Mouse (Mus musculus) right cerebral cortex, adult 18-20 months (tissue): ENCODE measurements at regions not wholly inside any gene's neighbourhood (a gene's known extent, or its start where the extent isn't known, plus 50 kb on each side); places are given as distances from the start of the nearest gene placed in this dataset.
"Not testable (repeated sequence)": the region's sequence is repeated elsewhere in the genome, so short reads cannot be mapped to it uniquely, and the experiment has no call there.

Experiments
- DNase-seq: peaks from one replicate; pipeline ENCODE4 v3.0.0; 2022; ENCODE audit warnings: mixed read lengths

DNA sequence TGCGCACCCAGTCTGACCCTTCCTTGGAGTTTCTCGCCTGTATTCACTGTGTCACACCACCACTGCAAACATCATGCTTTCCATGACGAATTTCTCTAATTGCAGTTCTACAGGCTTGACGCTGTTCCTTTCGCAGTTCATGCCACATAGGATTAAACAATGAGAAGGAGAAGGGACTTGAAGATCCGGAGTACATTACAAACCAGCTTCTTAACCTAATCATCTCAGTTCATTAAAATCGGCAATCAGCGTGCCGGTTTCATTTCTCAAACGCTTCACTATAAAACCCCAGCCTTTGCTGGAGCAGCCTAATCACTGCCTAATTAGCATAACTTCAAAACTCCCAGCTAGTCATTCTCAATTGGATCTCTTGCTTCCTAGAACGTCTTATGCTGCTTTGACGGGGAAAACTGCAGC lies 196.5 kb upstream of the Slc7a11 start:
- DNase-seq: no peak

DNA sequence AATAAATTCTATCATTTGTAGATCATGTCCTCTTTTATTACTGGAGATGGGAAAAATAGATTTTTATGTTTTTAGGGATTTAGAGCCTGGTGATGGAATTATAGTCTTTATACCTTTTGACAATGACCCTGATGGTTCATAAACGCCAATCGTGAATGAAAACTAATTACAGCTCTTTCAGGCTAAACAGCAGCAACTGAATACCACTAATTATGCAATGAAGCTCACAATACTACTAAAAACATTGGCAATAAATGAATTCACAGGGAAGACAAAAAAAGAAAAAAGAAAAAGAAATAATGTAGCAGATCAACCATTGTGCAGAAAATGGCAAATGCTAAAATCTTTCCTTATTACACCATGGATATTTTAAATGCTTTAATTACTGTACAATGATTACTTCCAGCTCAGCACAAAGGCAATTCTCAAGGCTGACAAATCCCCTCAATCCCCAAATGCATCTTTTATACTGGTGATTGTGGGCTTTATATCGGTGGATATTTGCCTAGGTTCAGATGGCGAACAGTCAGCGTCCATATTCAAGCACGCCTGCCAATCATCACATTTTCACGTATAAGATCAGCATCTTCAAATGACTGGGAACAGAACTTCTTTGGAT lies 191.2 kb upstream of the Slc7a11 start:
- no peak for DNase-seq

DNA sequence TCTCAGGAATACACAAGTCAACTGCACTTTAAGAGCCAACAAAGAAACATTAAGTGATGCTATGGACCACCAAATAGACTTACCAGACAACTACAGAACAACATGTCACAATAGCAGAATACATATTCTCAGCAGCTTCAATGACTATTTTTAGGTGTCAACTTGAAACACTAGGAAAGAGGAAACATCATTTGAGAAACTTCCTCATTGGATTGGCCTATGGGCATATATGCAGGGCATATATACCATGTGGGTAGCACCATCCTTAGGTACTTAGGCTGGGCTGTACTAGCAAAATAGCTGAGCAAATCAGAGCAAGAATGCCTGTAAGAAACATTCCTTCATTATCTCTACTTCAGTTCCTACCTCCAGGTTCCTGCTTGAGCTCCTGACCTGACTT lies 187.9 kb upstream of the Slc7a11 start:
- DNase-seq: no peak

DNA sequence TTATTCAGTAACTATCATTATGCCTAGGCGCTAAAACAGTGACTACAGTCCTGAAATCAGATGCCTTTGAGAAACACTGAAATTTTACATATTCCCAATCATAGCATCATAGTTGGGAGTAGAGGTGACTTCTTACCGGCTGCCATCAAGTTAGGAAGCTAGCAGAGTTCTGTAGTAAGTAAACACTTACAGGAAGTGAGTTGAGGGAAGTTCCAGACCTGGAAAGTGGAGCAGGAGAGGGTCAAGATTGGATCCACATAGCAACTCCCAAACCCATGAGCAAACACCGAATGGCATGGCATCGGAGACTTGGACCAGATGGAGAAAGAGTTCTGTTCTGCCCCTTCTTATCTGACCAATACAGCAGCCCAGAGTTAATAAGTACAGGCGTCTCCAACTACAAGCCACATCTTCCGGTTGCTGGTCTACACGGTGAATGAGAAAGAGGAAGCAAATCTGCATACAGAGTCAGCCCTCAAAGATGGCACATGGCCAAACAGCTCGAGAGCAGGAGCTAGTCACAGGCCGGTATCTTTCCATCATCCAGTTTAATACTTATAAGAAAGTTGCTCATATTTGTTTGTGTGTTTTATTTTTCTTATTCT lies 184.8 kb upstream of the Slc7a11 start:
- no peak for DNase-seq

DNA sequence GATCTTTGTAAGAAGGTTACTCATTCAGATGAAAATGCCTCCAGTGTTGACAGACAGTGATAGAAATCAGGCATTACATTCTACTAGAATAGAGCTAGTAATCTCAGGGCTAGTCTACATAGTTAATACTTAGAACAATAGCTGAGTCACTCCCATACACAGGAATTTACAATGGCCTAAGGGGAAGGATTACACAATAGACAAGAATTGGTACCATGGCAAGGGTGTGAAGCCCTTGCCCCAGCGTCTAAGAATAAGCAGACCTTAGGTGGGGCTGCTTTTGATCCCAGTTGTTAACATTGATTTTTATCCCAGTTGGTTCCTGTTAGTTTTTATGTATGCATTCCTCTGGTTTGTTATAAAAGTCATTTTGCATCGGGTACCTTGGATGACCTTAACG lies 177.8 kb upstream of the Slc7a11 start:
- not testable (repeated sequence) for DNase-seq

- DNase-seq: no peak
Measured at GRCm38 (mm10) chr3:50619061-50619460, 175.6 kb upstream of the Slc7a11 start.

GRCm38 (mm10) chr3:50615384-50616285 lies 172.2 kb upstream of the Slc7a11 start:
- no peak for DNase-seq

GRCm38 (mm10) chr3:50613011-50613410 lies 169.6 kb upstream of the Slc7a11 start:
- peak; percentile 26 for DNase-seq

DNA sequence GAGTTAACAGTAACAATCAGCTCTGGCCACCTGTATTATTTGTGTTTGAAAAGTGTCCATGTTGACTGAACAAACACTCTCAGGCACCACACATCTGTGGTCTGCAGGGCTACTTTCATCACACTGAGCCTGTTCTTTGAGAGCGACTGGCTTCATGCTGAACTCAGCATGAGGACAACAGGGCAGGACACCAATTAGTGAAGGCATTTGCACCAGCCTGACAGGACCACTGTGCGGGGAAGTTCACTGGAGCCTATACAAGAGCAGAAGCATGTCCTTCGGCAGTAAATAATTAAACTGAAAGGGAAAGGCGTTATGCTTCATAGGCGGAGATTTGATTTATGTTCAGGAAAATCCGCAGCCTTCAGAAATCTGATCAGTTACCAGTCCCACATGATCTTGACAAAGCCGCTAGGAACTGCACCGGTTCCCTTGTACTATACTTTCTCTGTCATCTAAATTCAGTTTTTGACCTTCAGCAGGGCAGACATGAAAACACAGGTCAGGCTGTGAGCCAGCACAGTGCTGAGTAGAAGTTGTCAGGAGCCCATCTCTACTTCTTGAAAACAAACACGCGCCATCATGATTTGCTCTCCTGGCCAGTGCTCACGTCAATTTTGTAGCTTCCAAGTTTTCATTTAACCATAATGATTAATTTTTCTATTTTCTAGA lies 166.1 kb upstream of the Slc7a11 start:
- DNase-seq: no peak

DNA sequence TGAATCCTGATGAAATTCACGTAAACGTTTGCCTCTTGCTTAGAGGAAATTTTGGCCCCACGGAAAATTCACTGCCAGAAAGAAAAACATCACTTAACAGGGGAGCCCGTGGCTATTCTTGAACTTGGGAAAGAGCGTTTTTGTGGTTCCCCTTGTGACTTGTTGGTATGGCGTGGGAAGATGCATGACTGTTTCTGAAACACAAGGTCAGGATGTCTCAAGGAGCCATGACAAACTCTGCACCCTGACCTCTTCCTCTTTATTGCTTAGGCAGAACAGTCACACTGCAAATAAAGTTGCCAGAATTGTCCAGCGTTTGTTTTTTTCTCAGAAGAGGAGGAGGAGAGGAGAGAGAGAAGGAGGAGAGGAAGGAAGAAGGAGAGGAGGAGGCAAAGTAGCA lies 164.3 kb upstream of the Slc7a11 start:
- no peak for DNase-seq

DNA sequence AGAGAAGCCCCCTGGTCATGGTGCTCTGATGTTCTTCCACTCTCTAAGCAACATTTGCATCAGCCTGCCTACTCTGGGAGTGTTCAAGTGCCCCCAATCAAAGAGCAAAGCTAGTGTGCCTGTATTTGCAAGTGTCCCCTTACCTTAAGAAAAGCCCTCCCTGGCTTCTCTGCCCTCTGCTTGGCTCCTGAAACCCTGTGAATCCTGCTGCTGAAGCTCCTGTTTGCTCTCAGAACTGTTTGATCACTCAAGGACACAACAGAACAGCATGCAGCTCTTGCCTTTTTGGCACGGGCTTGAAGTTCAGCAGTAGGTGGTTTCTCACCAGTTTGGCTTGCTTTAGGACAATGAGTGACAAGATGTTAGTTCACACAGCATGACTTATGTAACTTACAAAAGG lies 163.6 kb upstream of the Slc7a11 start:
- peak; percentile 9 for DNase-seq

DNA sequence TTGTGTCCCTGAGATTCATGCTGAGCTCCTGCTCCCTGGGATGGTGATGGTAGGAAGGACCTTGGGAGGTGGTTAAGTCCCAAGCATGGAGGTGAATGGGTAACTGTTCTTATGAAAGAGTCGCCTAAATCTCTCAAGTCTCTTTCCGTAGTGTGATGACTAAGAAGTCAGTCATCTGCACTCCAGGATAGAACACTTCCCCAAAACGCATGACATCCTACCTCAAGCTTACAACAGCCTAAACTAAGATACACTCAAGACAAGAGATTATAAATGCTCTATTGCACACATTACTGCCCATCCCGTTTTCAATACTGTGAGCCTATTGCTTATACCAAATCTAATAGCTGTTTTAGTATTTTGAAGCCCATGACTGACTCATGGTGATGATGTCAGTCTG lies 162.3 kb upstream of the Slc7a11 start:
- DNase-seq: no peak

- no peak for DNase-seq
Measured at GRCm38 (mm10) chr3:50603182-50603581, 159.8 kb upstream of the Slc7a11 start.

GRCm38 (mm10) chr3:50595732-50596131 lies 152.3 kb upstream of the Slc7a11 start:
- no peak for DNase-seq

DNA sequence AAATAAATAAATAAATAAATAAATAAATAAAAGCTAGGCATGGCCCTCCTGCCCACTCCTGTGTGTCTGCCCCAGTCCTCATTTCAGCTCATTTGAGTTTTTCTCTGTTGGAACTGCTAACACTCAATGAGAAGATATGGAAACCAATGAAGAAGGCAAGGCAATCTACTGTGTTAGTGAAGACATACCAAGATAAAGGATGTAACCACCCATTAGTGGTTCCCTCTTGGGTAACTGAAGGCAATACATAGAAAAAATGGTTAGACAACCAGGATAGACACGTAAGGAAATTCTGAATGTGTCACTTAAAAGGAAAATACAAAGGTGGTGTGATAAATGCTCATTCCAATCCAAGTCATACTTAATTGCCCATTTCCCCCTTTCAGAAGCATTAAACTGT lies 140.9 kb upstream of the Slc7a11 start:
- no peak for DNase-seq

DNA sequence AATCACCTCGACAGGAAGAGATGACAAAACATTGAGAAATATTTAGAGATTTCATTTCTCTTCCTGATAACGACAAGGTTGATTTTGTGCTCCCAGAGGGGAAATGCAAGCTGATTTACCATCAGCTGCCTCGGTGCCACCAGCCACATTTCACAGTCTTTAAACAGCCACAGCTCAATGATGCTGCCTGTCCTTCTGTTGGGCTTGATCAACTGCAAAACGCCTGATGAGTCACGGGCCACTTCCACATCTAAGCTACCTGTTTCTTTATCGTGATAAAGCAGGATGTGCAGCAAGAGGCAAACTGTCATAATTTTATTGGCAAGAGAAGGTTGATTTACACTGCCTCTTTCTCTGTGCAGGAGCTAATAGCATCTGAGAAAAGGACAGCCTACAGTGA lies 140.1 kb upstream of the Slc7a11 start:
- no peak for DNase-seq

DNA sequence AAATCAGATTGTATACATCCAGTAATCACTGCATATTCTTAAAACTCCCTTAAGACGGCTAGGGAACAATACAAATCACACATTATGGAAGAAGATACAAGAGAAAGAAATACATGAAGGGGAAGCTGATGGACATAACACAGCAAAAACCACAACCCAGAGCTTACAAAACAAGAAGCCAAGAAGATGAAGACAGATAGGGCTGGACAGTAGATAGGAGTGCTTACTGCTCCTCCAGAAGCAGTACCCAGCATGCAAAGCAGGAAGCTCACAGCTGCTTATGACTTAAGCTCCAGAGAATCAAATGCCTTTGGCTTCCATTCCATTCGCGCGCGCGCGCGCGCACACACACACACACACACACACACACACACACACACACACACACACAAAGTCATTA lies 131.0 kb upstream of the Slc7a11 start:
- no peak for DNase-seq

- DNase-seq: no peak
Measured at GRCm38 (mm10) chr3:50570027-50570426, 126.6 kb upstream of the Slc7a11 start.

DNA sequence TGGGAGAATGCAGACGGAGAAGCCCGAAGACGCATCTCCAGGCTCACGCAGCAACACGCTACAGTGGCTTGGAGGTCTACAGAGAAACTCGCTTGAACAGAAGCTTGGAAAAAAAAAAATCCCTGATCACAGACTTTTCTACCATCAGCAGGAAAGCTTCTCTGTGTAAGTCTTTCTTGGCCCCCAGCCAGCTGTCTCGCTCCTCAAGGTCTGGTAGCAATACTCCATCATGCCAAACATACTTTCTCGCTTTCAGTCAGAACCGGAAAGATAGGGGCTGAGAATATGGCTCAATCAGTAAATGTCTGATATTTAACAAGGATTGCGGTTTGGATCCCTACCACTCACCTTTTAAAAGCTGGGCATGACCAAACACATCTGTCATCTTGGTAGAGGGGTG lies 126.2 kb upstream of the Slc7a11 start:
- DNase-seq: peak; percentile 12

DNA sequence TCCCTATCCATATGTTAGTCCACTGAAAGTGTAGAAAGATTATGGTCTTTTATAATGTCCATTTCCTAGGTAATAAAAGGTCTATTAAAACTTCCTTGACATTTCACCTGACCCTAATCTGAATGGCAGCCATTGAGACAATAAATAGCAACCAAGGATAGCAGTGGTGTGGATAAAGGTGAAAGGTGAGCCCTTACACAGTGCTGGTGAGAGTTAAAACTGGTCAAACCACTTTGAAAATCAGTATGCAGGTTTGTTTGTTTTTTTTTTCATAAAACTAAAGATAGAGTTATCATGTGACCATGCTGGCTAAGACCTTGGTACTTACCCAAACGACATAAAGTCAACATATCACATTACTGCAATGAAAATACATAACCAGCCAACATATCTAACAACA lies 110.7 kb upstream of the Slc7a11 start:
- DNase-seq: no peak

GRCm38 (mm10) chr3:50548568-50548967 lies 105.2 kb upstream of the Slc7a11 start:
- no peak for DNase-seq

DNA sequence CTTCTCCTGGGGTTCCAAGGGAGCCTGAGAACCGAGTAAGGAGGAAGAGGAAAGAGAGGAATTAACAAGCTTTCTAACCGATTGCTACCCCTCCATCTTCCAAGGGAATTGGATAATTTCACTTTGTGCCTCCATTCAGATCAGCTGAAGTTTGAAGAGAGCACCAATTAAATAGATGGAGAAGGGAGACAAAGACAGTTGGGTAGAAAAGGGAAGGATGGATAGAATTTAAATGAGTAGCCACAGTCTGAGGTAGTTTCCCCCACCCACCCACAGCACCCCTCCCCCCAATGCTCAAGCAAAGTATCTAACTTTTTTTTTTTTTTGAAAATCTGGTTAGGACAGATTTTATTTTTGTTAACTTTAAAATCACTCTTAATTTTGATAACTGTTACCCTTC lies 87.2 kb upstream of the Slc7a11 start:
- no peak for DNase-seq

DNA sequence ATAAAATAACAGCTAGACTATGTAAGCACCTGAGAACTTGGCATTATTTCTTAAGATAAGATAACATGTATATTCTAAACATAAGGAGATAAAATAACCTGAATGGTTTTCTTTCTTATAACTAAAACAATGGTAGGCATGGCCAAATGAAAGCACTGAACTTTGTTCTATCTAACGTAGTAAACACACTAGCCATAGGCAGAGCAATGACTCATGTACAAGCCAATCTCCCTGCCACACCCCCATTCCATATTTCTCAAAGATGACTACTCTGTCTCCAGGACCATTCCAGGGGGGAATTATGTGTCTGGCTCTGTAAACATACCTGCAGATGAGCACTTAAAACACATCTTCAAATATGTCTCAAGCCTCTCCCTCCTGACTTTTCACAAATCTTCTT lies 80.6 kb upstream of the Slc7a11 start:
- no peak for DNase-seq

DNA sequence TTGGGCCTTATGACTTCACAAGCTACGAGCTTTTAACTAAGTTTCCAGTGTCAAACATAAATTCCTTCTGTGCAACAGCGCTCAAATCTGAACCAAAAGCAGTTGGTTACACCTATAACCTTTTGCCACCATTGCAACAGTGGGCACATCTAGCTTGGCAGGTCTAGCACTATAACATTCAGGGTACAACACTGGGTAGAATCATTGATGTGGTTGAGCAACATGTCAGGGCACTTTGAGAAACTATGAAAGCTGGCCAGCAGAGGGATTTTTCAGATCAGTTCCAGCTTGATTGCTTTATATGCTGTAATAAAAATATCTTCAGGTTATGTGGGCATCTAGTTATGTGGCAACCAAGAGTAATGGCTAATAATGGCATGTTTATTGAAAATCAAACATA lies 63.8 kb upstream of the Slc7a11 start:
- DNase-seq: no peak
